Comparison of ENCODE assay signal across 22 mouse cellular contexts in the genomic region with DNA sequence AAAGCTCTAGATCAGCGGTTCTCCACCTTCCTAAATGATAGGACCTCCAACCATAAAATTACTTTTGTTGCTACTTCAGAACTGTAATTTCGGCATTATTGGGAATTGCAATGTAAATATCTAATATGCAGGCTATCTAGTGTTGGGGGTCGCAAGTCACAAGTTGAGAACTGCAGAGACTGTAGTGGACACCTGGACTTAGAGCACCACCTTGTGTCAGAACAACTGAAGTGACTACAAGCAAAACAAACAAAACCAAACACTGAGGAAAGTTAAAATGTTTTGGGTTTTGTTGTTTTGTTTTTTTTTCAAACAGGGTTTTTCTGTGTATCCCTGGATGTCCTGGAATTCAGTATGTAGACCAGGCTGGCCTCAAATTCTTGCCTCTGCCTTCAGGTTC. TPM values are rescaled to one million over a fixed set of nuclear protein-coding genes. Genes with fewer than 3 reads are reported as not detected.
DNase-seq lines count a peak whose midpoint lies in the region; ATAC-seq and TF ChIP-seq lines count a peak whose summit lies in the region.
"Had no signal": no experiment of that assay in that cellular context is flagged by ENCODE, and none has a peak within 500 bp of the region (broad histone marks: within the 10 kb centered on the region; RNA-seq: fewer than 3 reads in every experiment).

No protein-coding gene starts in this region.

- no peak overlapping the region for H3K9ac ChIP-seq in intestine, postnatal 0 days (ENCODE audit: low read depth, low read length)
- H3K9ac ChIP-seq in intestine, embryonic 15.5 days = no peak overlapping the region
- no peak overlapping the region for H3K9ac ChIP-seq in midbrain, postnatal 0 days (replicated peaks; ENCODE audit: low read length, poor library complexity, severe bottlenecking)
- H3K9ac ChIP-seq: embryonic facial prominence, embryonic 12.5 days; limb, embryonic 15.5 days had no signal

- no peaks in the 10 kb centered on the region for H3K36me3 ChIP-seq in intestine, postnatal 0 days (ENCODE audit: control insufficient read depth, insufficient read depth)
- H3K36me3 ChIP-seq in intestine, embryonic 15.5 days = no peaks in the 10 kb centered on the region
- H3K36me3 ChIP-seq in midbrain, postnatal 0 days (ENCODE audit: insufficient read depth, low read length) = no peaks in the 10 kb centered on the region
- no peaks in the 10 kb centered on the region for H3K36me3 ChIP-seq in midbrain, embryonic 10.5 days
- H3K36me3 ChIP-seq in thymus, adult 2 months (ENCODE audit: control insufficient read depth, insufficient read depth, low read length) = no peaks in the 10 kb centered on the region
- H3K36me3 ChIP-seq: embryonic facial prominence, embryonic 12.5 days; limb, embryonic 15.5 days had no signal

- H3K9me3 ChIP-seq in intestine, postnatal 0 days (ENCODE audit: control insufficient read depth) = no peaks in the 10 kb centered on the region
- H3K9me3 ChIP-seq in intestine, embryonic 15.5 days = no peaks in the 10 kb centered on the region
- no peaks in the 10 kb centered on the region for H3K9me3 ChIP-seq in midbrain, postnatal 0 days (ENCODE audit: low read length)
- H3K9me3 ChIP-seq in midbrain, embryonic 10.5 days (replicated peaks) = no peaks in the 10 kb centered on the region
- H3K9me3 ChIP-seq: embryonic facial prominence, embryonic 12.5 days; limb, embryonic 15.5 days had no signal

- H3K27ac ChIP-seq in cerebellum, adult 2 months (ENCODE audit: insufficient read depth, low read length) = no peak overlapping the region
- no peak overlapping the region for H3K27ac ChIP-seq in intestine, postnatal 0 days (ENCODE audit: low read depth, low read length)
- H3K27ac ChIP-seq in intestine, embryonic 15.5 days = no peak overlapping the region
- H3K27ac ChIP-seq in midbrain, postnatal 0 days (ENCODE audit: low read depth, low read length) = no peak overlapping the region
- no peak overlapping the region for H3K27ac ChIP-seq in midbrain, embryonic 10.5 days (replicated peaks)
- no peak overlapping the region for H3K27ac ChIP-seq in thymus, adult 2 months (ENCODE audit: control insufficient read depth, insufficient read depth, low read length)
- H3K27ac ChIP-seq: embryonic facial prominence, embryonic 12.5 days; limb, embryonic 15.5 days had no signal

- TF ChIP-seq CTCF in cerebellum, adult 2 months (IDR thresholded peaks at IDR 0.05; ENCODE audit: borderline replicate concordance, insufficient read depth, low read depth, low read length) = peak; percentile 11; the same call in 1 of the 2 replicates
- peak; percentile 53 for TF ChIP-seq CTCF in intestine, postnatal 0 days (IDR thresholded peaks at IDR 0.05; ENCODE audit: low read depth)
- peak; percentile 54 for TF ChIP-seq CTCF in midbrain, postnatal 0 days (IDR thresholded peaks at IDR 0.05)
- no peak for TF ChIP-seq CTCF in thymus, adult 2 months (IDR thresholded peaks at IDR 0.05; ENCODE audit: borderline replicate concordance, control insufficient read depth, extremely low read depth, insufficient read depth, low read length, poor library complexity)

- H3K4me1 ChIP-seq in cerebellum, adult 2 months (ENCODE audit: control insufficient read depth, insufficient read depth, low read length) = no peaks in the 10 kb centered on the region
- no peaks in the 10 kb centered on the region for H3K4me1 ChIP-seq in intestine, postnatal 0 days (replicated peaks; ENCODE audit: control insufficient read depth, insufficient read depth, low read length)
- no peaks in the 10 kb centered on the region for H3K4me1 ChIP-seq in intestine, embryonic 15.5 days (replicated peaks)
- no peaks in the 10 kb centered on the region for H3K4me1 ChIP-seq in midbrain, postnatal 0 days (ENCODE audit: insufficient read depth, low read length)
- no peaks in the 10 kb centered on the region for H3K4me1 ChIP-seq in midbrain, embryonic 10.5 days
- no peaks in the 10 kb centered on the region for H3K4me1 ChIP-seq in thymus, adult 2 months (replicated peaks; ENCODE audit: control insufficient read depth, insufficient read depth, low read length)
- H3K4me1 ChIP-seq: embryonic facial prominence, embryonic 12.5 days; limb, embryonic 15.5 days had no signal

- no peaks in the 10 kb centered on the region for H3K27me3 ChIP-seq in cerebellum, adult 2 months (ENCODE audit: control insufficient read depth, insufficient read depth, low read length)
- H3K27me3 ChIP-seq in intestine, postnatal 0 days (replicated peaks; ENCODE audit: control insufficient read depth, insufficient read depth, low read length) = no peaks in the 10 kb centered on the region
- no peaks in the 10 kb centered on the region for H3K27me3 ChIP-seq in intestine, embryonic 15.5 days (replicated peaks)
- peaks cover 8% of the 10 kb centered on the region; the same call in 1 of the 2 replicates for H3K27me3 ChIP-seq in midbrain, postnatal 0 days (ENCODE audit: insufficient read depth, low read length)
- H3K27me3 ChIP-seq in midbrain, embryonic 10.5 days (ENCODE audit: low read depth, poor library complexity, severe bottlenecking) = peaks cover 98% of the 10 kb centered on the region
- H3K27me3 ChIP-seq in thymus, adult 2 months (ENCODE audit: control insufficient read depth, insufficient read depth, low read length) = no peaks in the 10 kb centered on the region
- H3K27me3 ChIP-seq: limb, embryonic 15.5 days had no signal

- WGBS in cerebellum, adult 2 months = 79% methylated on average over 3 of the region's 3 CpGs
- 77% methylated on average over 3 of the region's 3 CpGs for WGBS in intestine, postnatal 0 days
- 82% methylated on average over 3 of the region's 3 CpGs for WGBS in intestine, embryonic 15.5 days
- WGBS in midbrain, postnatal 0 days = 80% methylated on average over 3 of the region's 3 CpGs
- WGBS in midbrain, embryonic 10.5 days = 85% methylated on average over 3 of the region's 3 CpGs
- 88% methylated on average over 3 of the region's 3 CpGs for WGBS in thymus, adult 2 months

- no peak overlapping the region for H3K4me2 ChIP-seq in intestine, postnatal 0 days (replicated peaks; ENCODE audit: low read depth)
- no peak overlapping the region for H3K4me2 ChIP-seq in intestine, embryonic 15.5 days (replicated peaks)
- no peak overlapping the region for H3K4me2 ChIP-seq in midbrain, postnatal 0 days (ENCODE audit: low read depth, low read length, poor library complexity, severe bottlenecking)
- H3K4me2 ChIP-seq: embryonic facial prominence, embryonic 12.5 days; limb, embryonic 15.5 days had no signal

- TF ChIP-seq POLR2A in cerebellum, adult 2 months (IDR thresholded peaks at IDR 0.05; ENCODE audit: borderline replicate concordance, insufficient read depth, low read length) = no peak
- TF ChIP-seq POLR2A in thymus, adult 2 months (IDR thresholded peaks at IDR 0.05; ENCODE audit: control insufficient read depth, extremely low read depth, insufficient read depth, low read length, poor library complexity) = no peak

- no peak overlapping the region for H3K4me3 ChIP-seq in cerebellum, adult 2 months (replicated peaks; ENCODE audit: insufficient read depth, low read depth, low read length)
- no peak overlapping the region for H3K4me3 ChIP-seq in intestine, postnatal 0 days (ENCODE audit: low read depth, low read length)
- no peak overlapping the region for H3K4me3 ChIP-seq in intestine, embryonic 15.5 days (replicated peaks)
- H3K4me3 ChIP-seq in midbrain, postnatal 0 days (ENCODE audit: low read depth, low read length) = no peak overlapping the region
- H3K4me3 ChIP-seq in midbrain, embryonic 10.5 days = no peak overlapping the region
- H3K4me3 ChIP-seq in thymus, adult 2 months (ENCODE audit: control insufficient read depth, insufficient read depth, low read length) = no peak overlapping the region
- H3K4me3 ChIP-seq: embryonic facial prominence, embryonic 12.5 days; limb, embryonic 15.5 days had no signal

- no peak for ATAC-seq in intestine, postnatal 0 days
- no peak for ATAC-seq in intestine, embryonic 15.5 days
- ATAC-seq in midbrain, postnatal 0 days (ENCODE audit: low FRiP score) = no peak

- no peak for DNase-seq in cerebellum, adult 2 months
- DNase-seq in cerebellum, adult 8-10 months = no peak
- no peak for DNase-seq in midbrain, postnatal 0 days (ENCODE audit: low spot score)
- no peak for DNase-seq in midbrain, embryonic 10.5 days (ENCODE audit: low spot score)
- no peak for DNase-seq in urinary bladder, adult 2 months (ENCODE audit: low spot score)
- no peak for DNase-seq in thymus, adult 2 months
- DNase-seq: adrenal gland, postnatal 25 days; cerebellum, postnatal 25 days; kidney, adult 8-10 months; retina, postnatal 1 day had no signal

RNA-seq across cellular contexts. Expression of a gene that starts 28.3 kb away (rescaled TPM):
- 12.0 and 13.0 TPM in 2 replicates for polyA plus RNA-seq in cerebellum, adult 2 months (2012; rRNA removed)
- 2.0 and 2.3 TPM in 2 replicates for polyA plus RNA-seq in intestine, postnatal 0 days (2015; fragmentation: Nextera tagmentation; extraction: Ambion mirVana)
- 4.4 and 5.0 TPM in 2 replicates for polyA plus RNA-seq in intestine, embryonic 15.5 days (2015; fragmentation: Nextera tagmentation; extraction: Ambion mirVana)
- total RNA-seq in midbrain, postnatal 0 days (2014; rRNA removed) = 9.7 and 13.7 TPM in 2 replicates
- 3.3 and 5.1 TPM in 2 replicates for polyA plus RNA-seq in midbrain, postnatal 0 days (2015; fragmentation: Nextera tagmentation; extraction: Ambion mirVana)
- polyA plus RNA-seq in midbrain, embryonic 10.5 days (2016; fragmentation: Nextera tagmentation; extraction: Ambion mirVana) = 4.5 and 5.9 TPM in 2 replicates
- 3.4 and 3.8 TPM in 2 replicates for polyA plus RNA-seq in urinary bladder, adult 2 months (2012; rRNA removed)
- polyA plus RNA-seq in thymus, adult 2 months (2012; rRNA removed) = 0.08 and 0.19 TPM in 2 replicates
- total RNA-seq: megakaryocyte, adult 5-6 weeks had no signal

RNA-seq across cellular contexts. Expression of a gene that starts 29.7 kb away (rescaled TPM):
- polyA plus RNA-seq in cerebellum, adult 2 months (2012; rRNA removed) = 0.38 TPM in 2 replicates
- polyA plus RNA-seq in intestine, postnatal 0 days (2015; fragmentation: Nextera tagmentation; extraction: Ambion mirVana) = 0.25 and 0.58 TPM in 2 replicates
- polyA plus RNA-seq in intestine, embryonic 15.5 days (2015; fragmentation: Nextera tagmentation; extraction: Ambion mirVana) = 0.35 and 0.36 TPM in 2 replicates
- total RNA-seq in midbrain, postnatal 0 days (2014; rRNA removed) = not detected in 2 replicates
- polyA plus RNA-seq in midbrain, postnatal 0 days (2015; fragmentation: Nextera tagmentation; extraction: Ambion mirVana) = 0.20 and 0.21 TPM in 2 replicates
- 0.34 and 0.35 TPM in 2 replicates for polyA plus RNA-seq in midbrain, embryonic 10.5 days (2016; fragmentation: Nextera tagmentation; extraction: Ambion mirVana)
- 1.3 TPM in 2 replicates for polyA plus RNA-seq in urinary bladder, adult 2 months (2012; rRNA removed)
- 0.18 and 0.23 TPM in 2 replicates for polyA plus RNA-seq in thymus, adult 2 months (2012; rRNA removed)
- total RNA-seq: adrenal gland, postnatal 25 days; megakaryocyte, adult 5-6 weeks had no signal
- polyA plus RNA-seq: embryonic facial prominence, embryonic 12.5 days; heart, embryonic 14.5 days had no signal

RNA-seq across cellular contexts. Expression of a gene that starts 37.3 kb away (rescaled TPM):
- polyA plus RNA-seq in cerebellum, adult 2 months (2012; rRNA removed) = 0.34 TPM in 1 of 2 replicates, not detected in the other
- polyA plus RNA-seq in intestine, postnatal 0 days (2015; fragmentation: Nextera tagmentation; extraction: Ambion mirVana) = not detected in 2 replicates
- not detected in 2 replicates for polyA plus RNA-seq in intestine, embryonic 15.5 days (2015; fragmentation: Nextera tagmentation; extraction: Ambion mirVana)
- total RNA-seq in midbrain, postnatal 0 days (2014; rRNA removed) = 2.0 TPM in 1 of 2 replicates, not detected in the other
- 0.63 TPM in 1 of 2 replicates, not detected in the other for polyA plus RNA-seq in midbrain, postnatal 0 days (2015; fragmentation: Nextera tagmentation; extraction: Ambion mirVana)
- not detected in 2 replicates for polyA plus RNA-seq in midbrain, embryonic 10.5 days (2016; fragmentation: Nextera tagmentation; extraction: Ambion mirVana)
- polyA plus RNA-seq in urinary bladder, adult 2 months (2012; rRNA removed) = 0.52 and 1.1 TPM in 2 replicates
- 0.41 and 0.55 TPM in 2 replicates for polyA plus RNA-seq in thymus, adult 2 months (2012; rRNA removed)
- total RNA-seq: adrenal gland, postnatal 25 days; gastrocnemius, postnatal 4 days; megakaryocyte, adult 5-6 weeks had no signal
- polyA plus RNA-seq: embryonic facial prominence, embryonic 12.5 days; frontal cortex, adult 2 months; heart, embryonic 14.5 days; hindbrain, embryonic 11.5 days; limb, embryonic 15.5 days; lung, embryonic 16.5 days; neural tube, embryonic 14.5 days; stomach, embryonic 14.5 days had no signal
